Mouse (Mus musculus) liver, embryonic 14.5 days (tissue): Measurements from ENCODE around the gene Hesx1. TPM values are rescaled to one million over a fixed set of nuclear protein-coding genes. Genes with fewer than 3 reads are reported as not detected.
A peak's percentile ranks its signal among the peaks of the same experiment; 100 is the strongest.

Experiments
- ATAC-seq: fragments of 200-750 bp; cut with Nextera tagmentation; 2 replicates; pipeline ENCODE4 v1.8.0; 2017; ENCODE audit warnings: moderate number of reproducible peaks, mild to moderate bottlenecking, moderate library complexity; ENCODE audit not compliant: insufficient read depth
- DNase-seq, 3 experiments: peaks; one replicate each; pipeline ENCODE4 v3.0.0-alpha.2; 2012 to 2013; ENCODE audit warnings: low read depth in 3 of 3, low spot score in 3 of 3
- H3K27ac ChIP-seq: fragments of 300-500 bp; sonication (generic); 2 replicates; pipeline ENCODE4 v1.5.1; 2014; ENCODE audit warnings: moderate library complexity, mild to moderate bottlenecking, control low read depth, inconsistent platforms
- H3K27me3 ChIP-seq: fragments of 300-500 bp; sonication (generic); 2 replicates; pipeline ENCODE4 v1.6.1; 2014; ENCODE audit warnings: mild to moderate bottlenecking, low read length, moderate library complexity; ENCODE audit not compliant: control insufficient read depth, insufficient read depth
- H3K36me3 ChIP-seq: fragments of 300-500 bp; sonication (generic); replicated peaks from 2 replicates; pipeline ENCODE4 v1.6.1; 2014; ENCODE audit warnings: low read depth; ENCODE audit not compliant: control insufficient read depth, insufficient read depth
- H3K4me1 ChIP-seq, 2 experiments: fragments of 200-500 bp in 1 of 2; fragments of 300-500 bp in 1 of 2; sonication (generic) in 1 of 2; replicated peaks; 2 replicates each; pipeline ENCODE4 v1.6.1; 2012 to 2014; ENCODE audit warnings: antibody characterized with exemption in 1 of 2, inconsistent platforms in 1 of 2, low read length in 1 of 2; ENCODE audit not compliant: control insufficient read depth in 2 of 2, insufficient read depth in 2 of 2
- H3K4me2 ChIP-seq: fragments of 300-500 bp; sonication (generic); 2 replicates; pipeline ENCODE4 v1.6.1; 2014; ENCODE audit warnings: low read depth, mild to moderate bottlenecking, control low read depth, moderate library complexity
- H3K4me3 ChIP-seq, 2 experiments: fragments of 200-500 bp in 1 of 2; fragments of 300-500 bp in 1 of 2; sonication (generic) in 1 of 2; 2 replicates each; pipeline ENCODE4 v1.5.1; 2012 to 2014; ENCODE audit warnings: low read depth in 2 of 2, low read length in 2 of 2, mild to moderate bottlenecking in 2 of 2, control low read depth in 1 of 2, inconsistent platforms in 1 of 2, moderate library complexity in 1 of 2; ENCODE audit not compliant: insufficient read depth in 1 of 2
- H3K9ac ChIP-seq: fragments of 300-500 bp; sonication (generic); replicated peaks from 2 replicates; pipeline ENCODE4 v1.6.1; 2014; ENCODE audit warnings: mild to moderate bottlenecking, control low read depth, moderate library complexity
- H3K9me3 ChIP-seq: fragments of 300-500 bp; sonication (generic); 2 replicates; pipeline ENCODE4 v1.6.1; 2016; ENCODE audit warnings: low read length, mixed read lengths; ENCODE audit not compliant: control insufficient read depth
- CTCF ChIP-seq: IDR thresholded peaks from 2 replicates; pipeline ENCODE4 v1.5.1; 2016; ENCODE audit warnings: antibody characterized with exemption, low read depth, control low read depth
- EP300 ChIP-seq: IDR thresholded peaks from 2 replicates; pipeline ENCODE4 v1.6.1; 2016; ENCODE audit warnings: antibody characterized with exemption, low read depth
- WGBS: fragments of 180-500 bp; shearing (Covaris S2); extraction: QIAGEN DNeasy Blood & Tissue Kit; methylation state at CpG from one replicate; pipeline ENCODE4 v1.1.7; 2014; ENCODE audit not compliant: insufficient replicate concordance; 5-methylcytosine and 5-hydroxymethylcytosine counted together
- polyA plus RNA-seq, 2 experiments: library from polyadenylated mRNA; depleted of rRNA in 1 of 2; stranded (reverse) in 1 of 2; unstranded in 1 of 2; fragments of >200 nt; fragmentation: Nextera tagmentation in 1 of 2; extraction: Ambion mirVana in 1 of 2; gene quantifications; 2 replicates each; pipeline versions ENCODE4 v1.2.1 to v1.2.3; 2012 to 2014

Gene Hesx1
- polyA plus RNA-seq, 2 experiments = 6.9 to 8.0 TPM

DNA sequence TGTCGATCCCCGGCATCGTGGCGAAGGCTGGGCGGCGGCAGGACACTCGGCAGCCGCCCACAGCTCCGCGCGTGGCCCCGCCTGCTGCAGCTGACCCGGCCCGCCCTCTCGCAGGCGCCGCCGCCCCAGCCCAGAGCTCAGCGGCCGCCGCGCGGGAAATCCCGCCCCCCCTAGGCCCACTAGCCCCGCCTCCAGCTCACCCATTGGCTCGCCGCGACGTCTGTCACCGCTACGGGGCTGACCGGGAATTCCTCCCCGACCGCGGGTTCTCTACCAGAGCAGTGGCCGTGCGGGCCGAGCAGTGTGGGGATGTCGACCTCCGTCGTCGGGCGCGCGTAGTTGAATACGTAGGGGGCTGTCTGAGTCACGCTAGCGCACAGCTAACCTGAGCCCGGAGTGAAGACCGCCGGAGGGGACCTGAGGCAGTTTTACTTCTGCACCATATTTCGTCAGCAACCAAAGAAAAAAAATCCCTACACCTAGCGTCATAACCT is 23.7 kb upstream of the Hesx1 start:
- H3K4me2 ChIP-seq = peak overlapping the region; percentile 98
- no peaks in the 10 kb centered on the region for H3K9me3 ChIP-seq
- no peak overlapping the region for H3K27ac ChIP-seq
- peak overlapping the region; percentile 80 to 83 for H3K4me3 ChIP-seq
- no peaks in the 10 kb centered on the region for H3K36me3 ChIP-seq
- WGBS = under 1% methylated on average over 34 of the region's 53 CpGs
- peaks cover 0 to 6% of the 10 kb centered on the region in 2 experiments; a peak in 2 of 4 replicates for H3K4me1 ChIP-seq
- peak; percentile 98 for ATAC-seq
- DNase-seq = peak; percentile 79 to 83 (median 80)
- no peak for TF ChIP-seq CTCF
- no peak for TF ChIP-seq EP300
- H3K27me3 ChIP-seq = no peaks in the 10 kb centered on the region; the same call in 1 of the 2 replicates
- peak overlapping the region; percentile 71 for H3K9ac ChIP-seq

DNA sequence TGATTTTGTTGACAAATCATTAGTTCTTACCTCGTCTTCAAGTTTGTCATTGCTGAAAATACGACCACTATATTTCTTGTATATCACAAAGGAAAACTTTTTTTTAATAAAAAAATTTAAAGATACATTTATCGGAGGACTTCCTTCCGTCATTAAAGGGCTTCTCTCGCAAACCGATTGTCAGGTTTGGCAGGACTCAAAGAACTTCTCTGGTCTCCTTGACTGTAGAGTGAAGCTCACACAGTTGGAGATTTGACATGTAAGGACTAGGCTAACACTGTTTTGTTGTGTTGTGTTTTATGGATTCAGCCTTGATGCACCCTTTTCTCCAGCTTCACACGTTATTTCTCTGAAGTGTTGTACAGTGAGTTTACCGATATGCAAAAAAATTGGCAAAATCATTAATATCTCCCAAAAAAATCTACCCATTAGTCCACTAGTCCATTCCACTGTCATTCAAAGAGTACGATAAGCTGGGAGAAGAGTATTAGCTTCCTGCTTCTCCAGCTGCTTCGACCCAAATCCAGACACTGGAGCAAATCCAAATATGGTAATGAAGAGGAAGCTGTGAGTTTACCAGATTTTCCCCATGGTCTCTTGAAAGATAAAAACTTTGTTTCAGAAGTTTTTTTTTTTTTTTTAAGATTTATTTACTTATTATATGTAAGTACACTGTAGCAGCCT is 23.0 kb upstream of the Hesx1 start, which contains the start of gene Appl1:
Appl1 (minus strand) TSS at position 127 of the 684 bp plus-strand sequence.
- Histone ChIP-seq H3K36me3 (no peaks in the 10 kb centered on the region), H3K27me3 (no peaks in the 10 kb centered on the region; the same call in 1 of the 2 replicates)
- no peak for TF ChIP-seq CTCF
- no peak for TF ChIP-seq EP300

DNA sequence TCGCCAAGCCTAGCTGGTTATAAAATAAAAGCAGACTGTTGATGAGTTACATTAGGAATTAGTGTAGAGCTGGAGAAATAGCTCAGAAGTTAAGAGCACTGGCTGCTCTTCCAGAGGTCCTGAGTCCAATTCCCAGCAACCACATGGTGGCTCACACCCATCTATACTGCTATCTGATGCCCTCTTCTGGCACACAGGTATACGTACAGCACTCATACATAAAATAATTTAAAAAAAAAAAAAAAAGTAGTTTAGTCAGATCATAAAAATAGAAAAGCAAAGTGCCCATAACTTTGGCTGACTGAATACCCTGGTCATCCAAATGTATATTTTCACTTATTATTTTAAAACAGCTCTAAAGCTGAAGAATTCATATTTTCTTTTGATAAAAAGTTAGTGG is 21.1 kb upstream of the Hesx1 start:
- H3K27ac ChIP-seq = no peak overlapping the region
- ATAC-seq = no peak

More for the DNA sequence above, 23.0 kb upstream of the Hesx1 start, which contains the start of gene Appl1:
- Histone ChIP-seq H3K4me1 (peaks cover 0 to 6% of the 10 kb centered on the region in 2 experiments; a peak in 2 of 4 replicates), H3K9ac (peak within 1 kb of the TSS; percentile 71), H3K9me3 (no peaks in the 10 kb centered on the region), H3K4me2 (peak within 1 kb of the TSS; percentile 98), H3K27ac (no peak within 1 kb of the TSS), H3K4me3 (peak within 1 kb of the TSS; percentile 80 to 83)
- 24% methylated on average over 10 of the region's 10 CpGs for WGBS
- DNase-seq (no peak), ATAC-seq (no peak)

DNA sequence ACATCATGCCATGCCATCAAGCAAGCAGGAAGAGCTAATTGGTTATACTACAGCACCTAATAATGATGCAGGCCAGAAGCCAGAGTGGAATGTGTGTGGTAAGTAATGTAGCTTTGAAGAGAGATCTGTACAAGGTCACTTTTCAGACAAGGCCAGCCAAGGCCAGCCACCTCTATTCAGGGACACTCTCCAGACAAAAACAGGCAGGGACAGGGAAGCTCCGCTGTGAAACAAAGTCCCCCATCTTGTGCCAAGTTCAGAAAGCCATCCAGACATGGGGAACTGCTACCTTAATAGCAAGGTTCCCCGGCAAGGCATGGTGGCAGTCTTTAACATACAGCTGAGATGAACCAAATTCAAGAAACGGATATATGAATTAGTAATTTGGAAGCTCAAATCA is 18.7 kb upstream of the Hesx1 start:
- no peak overlapping the region for H3K9ac ChIP-seq
- no peaks in the 10 kb centered on the region for H3K9me3 ChIP-seq
- no peaks in the 10 kb centered on the region; the same call in 1 of the 2 replicates for H3K27me3 ChIP-seq
- WGBS = 66% methylated on average over 3 of the region's 3 CpGs
- H3K27ac ChIP-seq = no peak overlapping the region
- peaks cover 0 to 2% of the 10 kb centered on the region in 2 experiments; a peak in 1 of 4 replicates for H3K4me1 ChIP-seq
- ATAC-seq (no peak), DNase-seq (no peak)
- H3K4me2 ChIP-seq = no peak overlapping the region
- no peaks in the 10 kb centered on the region for H3K36me3 ChIP-seq
- H3K4me3 ChIP-seq = no peak overlapping the region
- no peak for TF ChIP-seq EP300
- TF ChIP-seq CTCF = no peak

More for the DNA sequence above, 21.1 kb upstream of the Hesx1 start:
- no peak overlapping the region for H3K9ac ChIP-seq
- WGBS = 66% methylated on average over 2 of the region's 2 CpGs
- TF ChIP-seq EP300 (no peak), CTCF (peak; percentile 21; the same call in 1 of the 2 replicates)
- H3K27me3 ChIP-seq = no peaks in the 10 kb centered on the region; the same call in 1 of the 2 replicates
- peaks cover 0 to 2% of the 10 kb centered on the region in 2 experiments; a peak in 2 of 4 replicates for H3K4me1 ChIP-seq
- DNase-seq = no peak
- no peaks in the 10 kb centered on the region for H3K36me3 ChIP-seq
- H3K4me2 ChIP-seq = no peak overlapping the region
- no peak overlapping the region for H3K4me3 ChIP-seq
- H3K9me3 ChIP-seq = no peaks in the 10 kb centered on the region

DNA sequence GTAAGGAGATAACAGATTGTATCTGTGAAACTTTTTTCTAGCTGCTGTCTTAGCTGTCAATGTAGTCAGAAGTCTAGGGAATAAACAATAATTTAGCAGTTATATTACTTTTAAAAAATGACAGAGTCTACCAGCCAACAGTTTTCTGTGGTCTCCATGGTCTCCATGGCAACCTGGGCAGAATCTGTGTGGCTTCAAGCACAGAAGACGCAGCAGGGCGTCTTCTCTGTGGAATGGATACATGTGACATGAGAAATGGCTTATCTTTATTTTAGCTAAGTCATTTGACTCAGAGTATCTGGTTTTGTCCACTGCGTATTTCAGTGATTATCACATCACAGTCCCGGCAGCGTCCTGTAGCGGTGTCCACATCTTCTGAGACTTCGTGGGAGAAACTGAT is 18.0 kb upstream of the Hesx1 start:
- Histone ChIP-seq H3K36me3 (no peaks in the 10 kb centered on the region), H3K4me1 (peaks cover 0 to under 1% of the 10 kb centered on the region in 2 experiments; a peak in 1 of 4 replicates), H3K4me3 (no peak overlapping the region), H3K9me3 (no peaks in the 10 kb centered on the region), H3K4me2 (no peak overlapping the region), H3K27ac (no peak overlapping the region), H3K9ac (no peak overlapping the region), H3K27me3 (no peaks in the 10 kb centered on the region; the same call in 1 of the 2 replicates)
- 17% methylated on average over 7 of the region's 7 CpGs for WGBS
- no peak for TF ChIP-seq CTCF
- no peak for TF ChIP-seq EP300
- no peak for ATAC-seq
- no peak for DNase-seq
